ENCODE assay signal across 25 mouse cellular contexts in the genomic region with DNA sequence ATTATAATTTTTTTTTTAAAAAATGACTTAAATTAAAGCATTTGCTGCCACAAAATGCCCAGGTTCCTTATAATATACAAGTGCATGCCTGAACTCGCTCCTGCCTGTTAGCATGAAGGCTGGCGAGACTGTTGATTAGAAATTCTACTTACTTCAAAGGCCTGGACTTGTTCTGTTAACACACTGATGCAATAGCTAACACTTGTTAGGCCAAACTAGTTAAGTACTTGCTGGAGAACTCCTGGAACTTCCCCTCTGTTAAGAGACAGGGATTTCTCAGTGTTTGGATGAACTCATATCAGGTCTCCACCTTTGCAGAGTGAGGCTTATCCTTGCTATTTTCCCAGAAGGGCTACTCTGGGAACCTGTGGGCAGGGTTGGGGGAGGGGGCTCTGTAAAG.
"Had no signal": no experiment of that assay in that cellular context is flagged by ENCODE, and none has a peak within 500 bp of the region (broad histone marks: within the 10 kb centered on the region; RNA-seq: fewer than 3 reads in every experiment).

No protein-coding gene starts in this region.

- DNase-seq: forebrain, postnatal 0 days; gastrocnemius, postnatal 14 days; gastrocnemius, postnatal 36 days; heart, adult 11 months; heart, postnatal 14 days; heart, postnatal 36 days; kidney, adult 11 months; kidney, adult 2 months; kidney, adult 9 months; kidney, postnatal 14 days; kidney, postnatal 36 days; layer of hippocampus, adult 9-11 months; layer of hippocampus, postnatal 36 days; left cerebral cortex, postnatal 4 days had no signal

- H3K27ac ChIP-seq: heart, embryonic 13.5 days; heart, embryonic 15.5 days; hindbrain, embryonic 15.5 days; hindbrain, postnatal 0 days; intestine, embryonic 15.5 days; kidney, embryonic 15.5 days; kidney, postnatal 0 days; limb, embryonic 13.5 days; limb, embryonic 15.5 days; liver, embryonic 12.5 days had no signal

- H3K4me1 ChIP-seq: hindbrain, embryonic 15.5 days; intestine, embryonic 15.5 days; kidney, embryonic 15.5 days; limb, embryonic 13.5 days; limb, embryonic 15.5 days; liver, embryonic 12.5 days had no signal

- ATAC-seq: forebrain, postnatal 0 days; hindbrain, postnatal 0 days; intestine, embryonic 15.5 days; liver, embryonic 12.5 days had no signal

- H3K9me3 ChIP-seq: heart, embryonic 15.5 days; limb, embryonic 15.5 days had no signal

- H3K4me2 ChIP-seq: heart, embryonic 11.5 days; heart, embryonic 13.5 days; heart, embryonic 15.5 days; hindbrain, embryonic 15.5 days; intestine, embryonic 15.5 days; kidney, embryonic 15.5 days; limb, embryonic 13.5 days; limb, embryonic 15.5 days; liver, embryonic 12.5 days had no signal

- H3K36me3 ChIP-seq: heart, embryonic 13.5 days; heart, embryonic 15.5 days; hindbrain, embryonic 15.5 days; intestine, embryonic 15.5 days; kidney, embryonic 15.5 days; limb, embryonic 13.5 days; limb, embryonic 15.5 days; liver, embryonic 12.5 days had no signal

- H3K4me3 ChIP-seq: heart, embryonic 13.5 days; heart, embryonic 15.5 days; hindbrain, embryonic 15.5 days; intestine, embryonic 15.5 days; kidney, embryonic 15.5 days; limb, embryonic 13.5 days; limb, embryonic 15.5 days; liver, embryonic 12.5 days had no signal

- H3K9ac ChIP-seq: forebrain, postnatal 0 days; heart, embryonic 13.5 days; heart, embryonic 15.5 days; hindbrain, embryonic 15.5 days; intestine, embryonic 15.5 days; kidney, embryonic 15.5 days; limb, embryonic 13.5 days; limb, embryonic 15.5 days; liver, embryonic 12.5 days had no signal

- H3K27me3 ChIP-seq: heart, embryonic 13.5 days; heart, embryonic 15.5 days; hindbrain, embryonic 15.5 days; intestine, embryonic 15.5 days; kidney, embryonic 15.5 days; limb, embryonic 13.5 days; limb, embryonic 15.5 days; liver, embryonic 12.5 days had no signal
